Mouse (Mus musculus): Measurements from ENCODE around the gene Agbl2.

GRCm38 (mm10) chr2:90818710-90819109 is 36.2 kb downstream of the Agbl2 start:
- TF ChIP-seq GATA1 (IDR thresholded peaks at IDR 0.05; ENCODE audit: borderline replicate concordance, low read length): no peak
- TF ChIP-seq FLI1 (IDR thresholded peaks at IDR 0.05; ENCODE audit: low read length): no peak

All from megakaryocyte, embryonic 14.5 days (primary cell).